Comparison of ENCODE assay signal across 8 mouse cellular contexts in genomic region chr6:83453706-83454105, GRCm38 (mm10). TPM values are rescaled to one million over a fixed set of nuclear protein-coding genes. Genes with fewer than 3 reads are reported as not detected.
A peak's percentile ranks its signal among the peaks of the same experiment; 100 is the strongest.
DNase-seq lines count a peak whose midpoint lies in the region; ATAC-seq and TF ChIP-seq lines count a peak whose summit lies in the region.

No protein-coding gene starts in this region.

- no peak for DNase-seq in heart, adult 2 months
- DNase-seq in brain, embryonic 14.5 days (ENCODE audit: low read depth) = peak; percentile 61
- no peak for DNase-seq in midbrain, embryonic 11.5 days (ENCODE audit: low spot score, missing footprints)
- no peak for DNase-seq in layer of hippocampus, postnatal 10 days (ENCODE audit: low spot score in 2 of 2)
- no peak for DNase-seq in MN1 (ENCODE audit: low spot score)
- DNase-seq in thymus, postnatal 14 days = no peak

- H3K4me3 ChIP-seq in heart, embryonic 13.5 days = peak overlapping the region; percentile 88
- H3K4me3 ChIP-seq in heart, adult 2 months = no peak overlapping the region
- peak overlapping the region; percentile 90 for H3K4me3 ChIP-seq in hindbrain, embryonic 15.5 days
- H3K4me3 ChIP-seq in midbrain, embryonic 11.5 days (ENCODE audit: low read depth, low read length) = peak overlapping the region; percentile 22

- peak overlapping the region; percentile 97 for H3K9ac ChIP-seq in heart, embryonic 13.5 days
- H3K9ac ChIP-seq in heart, adult 2 months (ENCODE audit: low read depth, low read length) = no peak overlapping the region
- peak overlapping the region; percentile 87 for H3K9ac ChIP-seq in hindbrain, embryonic 15.5 days
- peak overlapping the region; percentile 43 for H3K9ac ChIP-seq in midbrain, embryonic 11.5 days (ENCODE audit: low read length)

- 0 out of 2 replicates have a peak, but pooled peaks cover 1% of the 10 kb centered on the region for H3K79me2 ChIP-seq in heart, adult 2 months (replicated peaks; ENCODE audit: control insufficient read depth, insufficient read depth, low read length)

- ATAC-seq in heart, embryonic 13.5 days (ENCODE audit: extremely low read depth, insufficient number of reproducible peaks, low FRiP score, low TSS enrichment) = no peak
- ATAC-seq in hindbrain, embryonic 15.5 days (ENCODE audit: low FRiP score, low read depth) = no peak
- ATAC-seq in midbrain, embryonic 11.5 days (ENCODE audit: low FRiP score) = no peak

- peaks cover 11% of the 10 kb centered on the region; the same call in 1 of the 2 replicates for H3K36me3 ChIP-seq in heart, embryonic 13.5 days
- H3K36me3 ChIP-seq in heart, adult 2 months (ENCODE audit: control insufficient read depth, insufficient read depth, low read length) = peaks cover 2% of the 10 kb centered on the region; the same call in 1 of the 2 replicates
- no peaks in the 10 kb centered on the region for H3K36me3 ChIP-seq in hindbrain, embryonic 15.5 days
- no peaks in the 10 kb centered on the region for H3K36me3 ChIP-seq in midbrain, embryonic 11.5 days (ENCODE audit: control insufficient read depth, insufficient read depth, low read length)

- peak overlapping the region; percentile 96 for H3K4me2 ChIP-seq in heart, embryonic 13.5 days
- H3K4me2 ChIP-seq in hindbrain, embryonic 15.5 days = peak overlapping the region; percentile 98
- H3K4me2 ChIP-seq in midbrain, embryonic 11.5 days = peak overlapping the region; percentile 96

- H3K27me3 ChIP-seq in heart, embryonic 13.5 days (replicated peaks) = peaks cover 6% of the 10 kb centered on the region; the same call in 1 of the 2 replicates
- no peaks in the 10 kb centered on the region for H3K27me3 ChIP-seq in heart, adult 2 months (ENCODE audit: control insufficient read depth, insufficient read depth, low read length)
- no peaks in the 10 kb centered on the region for H3K27me3 ChIP-seq in hindbrain, embryonic 15.5 days
- no peaks in the 10 kb centered on the region for H3K27me3 ChIP-seq in midbrain, embryonic 11.5 days (ENCODE audit: control insufficient read depth, insufficient read depth, low read length)

- no peak for TF ChIP-seq CTCF in heart, adult 2 months (IDR thresholded peaks at IDR 0.05)
- no peak for TF ChIP-seq CTCF in brain, embryonic 14.5 days (IDR thresholded peaks at IDR 0.05; ENCODE audit: borderline replicate concordance, extremely low read depth, insufficient read depth, insufficient read length)

- intact Hi-C loops in heart, adult 2 months (cut with DNase I) = loop anchor here (2.0 kb wide), 1 partner anchor 37 kb away; no protein-coding TSS in a partner anchor

- H3K9me3 ChIP-seq in heart, embryonic 13.5 days = no peaks in the 10 kb centered on the region
- no peaks in the 10 kb centered on the region for H3K9me3 ChIP-seq in hindbrain, embryonic 15.5 days
- no peaks in the 10 kb centered on the region for H3K9me3 ChIP-seq in midbrain, embryonic 11.5 days (ENCODE audit: control insufficient read depth, low read length)

- peaks cover 81% of the 10 kb centered on the region for H3K4me1 ChIP-seq in heart, embryonic 13.5 days
- peaks cover 22% of the 10 kb centered on the region for H3K4me1 ChIP-seq in heart, adult 2 months (ENCODE audit: control insufficient read depth, insufficient read depth, low read length)
- H3K4me1 ChIP-seq in hindbrain, embryonic 15.5 days (replicated peaks) = peaks cover 78% of the 10 kb centered on the region
- peaks cover 46% of the 10 kb centered on the region for H3K4me1 ChIP-seq in midbrain, embryonic 11.5 days (ENCODE audit: control insufficient read depth, insufficient read depth, low read length)

- 0 out of 2 replicates have a peak overlapping the region, but pooled peaks have one; percentile 5 for H3K27ac ChIP-seq in heart, embryonic 13.5 days (replicated peaks)
- H3K27ac ChIP-seq in heart, adult 2 months = no peak overlapping the region; the same call in 1 of the 2 replicates
- no peak overlapping the region for H3K27ac ChIP-seq in hindbrain, embryonic 15.5 days (replicated peaks)
- no peak overlapping the region for H3K27ac ChIP-seq in midbrain, embryonic 11.5 days (ENCODE audit: low read depth, low read length)

- no peak for TF ChIP-seq EP300 in heart, adult 2 months (IDR thresholded peaks at IDR 0.05; ENCODE audit: insufficient read depth, low read depth, low read length)

- no peak for TF ChIP-seq POLR2A in heart, adult 2 months (IDR thresholded peaks at IDR 0.05; ENCODE audit: insufficient read depth, low read depth, low read length)
- TF ChIP-seq POLR2A in brain, embryonic 14.5 days (IDR thresholded peaks at IDR 0.05; ENCODE audit: borderline replicate concordance, extremely low read depth, insufficient read depth, insufficient read length, poor library complexity, severe bottlenecking) = no peak

- 54% methylated on average over 11 of the region's 11 CpGs for WGBS in heart, embryonic 13.5 days
- 58% methylated on average over 11 of the region's 11 CpGs for WGBS in heart, adult 2 months
- 27% methylated on average over 11 of the region's 11 CpGs for WGBS in hindbrain, embryonic 15.5 days
- 59% methylated on average over 11 of the region's 11 CpGs for WGBS in midbrain, embryonic 11.5 days

RNA-seq across cellular contexts. Expression of gene Tet3, which starts 5.2 kb away (rescaled TPM):
- 27.7 and 30.6 TPM in 2 replicates for polyA plus RNA-seq in heart, embryonic 13.5 days (2015; fragmentation: Nextera tagmentation; extraction: Ambion mirVana)
- 10 to 100 TPM; 13.7 to 23.6 TPM for total RNA-seq in heart, adult 2 months (2021)
- 6.2 and 7.6 TPM in 2 replicates for polyA plus RNA-seq in heart, adult 2 months (2012; rRNA removed)
- polyA plus RNA-seq in brain, embryonic 14.5 days (2012; rRNA removed) = 21.3 and 36.2 TPM in 2 replicates
- polyA plus RNA-seq in hindbrain, embryonic 15.5 days (2015; fragmentation: Nextera tagmentation; extraction: Ambion mirVana) = 57.7 and 70.9 TPM in 2 replicates
- polyA plus RNA-seq in midbrain, embryonic 11.5 days (2014; fragmentation: Nextera tagmentation; extraction: Ambion mirVana) = 38.5 and 39.9 TPM in 2 replicates
- 100 to 1,000 TPM; 102 TPM for total RNA-seq in layer of hippocampus, postnatal 10 days (2021)

RNA-seq across cellular contexts. Expression of gene Dguok, which starts 53.1 kb away (rescaled TPM):
- polyA plus RNA-seq in heart, embryonic 13.5 days (2015; fragmentation: Nextera tagmentation; extraction: Ambion mirVana) = 54.0 and 55.2 TPM in 2 replicates
- 10 to 100 TPM; 32.4 to 33.7 TPM for total RNA-seq in heart, adult 2 months (2021)
- polyA plus RNA-seq in heart, adult 2 months (2012; rRNA removed) = 48.1 and 67.3 TPM in 2 replicates
- polyA plus RNA-seq in brain, embryonic 14.5 days (2012; rRNA removed) = 66.6 and 91.6 TPM in 2 replicates
- 66.2 and 68.5 TPM in 2 replicates for polyA plus RNA-seq in hindbrain, embryonic 15.5 days (2015; fragmentation: Nextera tagmentation; extraction: Ambion mirVana)
- 50.5 and 57.3 TPM in 2 replicates for polyA plus RNA-seq in midbrain, embryonic 11.5 days (2014; fragmentation: Nextera tagmentation; extraction: Ambion mirVana)
- total RNA-seq in layer of hippocampus, postnatal 10 days (2021) = 10 to 100 TPM; 29.5 to 29.7 TPM
